Mouse (Mus musculus): ENCODE data around the gene Eif1ad.

The Eif1ad gene

GRCm38 (mm10) chr19:5419630-5420029 is 53.1 kb downstream of the Eif1ad start:
- DNase-seq (ENCODE audit: low spot score) = no peak

DNA sequence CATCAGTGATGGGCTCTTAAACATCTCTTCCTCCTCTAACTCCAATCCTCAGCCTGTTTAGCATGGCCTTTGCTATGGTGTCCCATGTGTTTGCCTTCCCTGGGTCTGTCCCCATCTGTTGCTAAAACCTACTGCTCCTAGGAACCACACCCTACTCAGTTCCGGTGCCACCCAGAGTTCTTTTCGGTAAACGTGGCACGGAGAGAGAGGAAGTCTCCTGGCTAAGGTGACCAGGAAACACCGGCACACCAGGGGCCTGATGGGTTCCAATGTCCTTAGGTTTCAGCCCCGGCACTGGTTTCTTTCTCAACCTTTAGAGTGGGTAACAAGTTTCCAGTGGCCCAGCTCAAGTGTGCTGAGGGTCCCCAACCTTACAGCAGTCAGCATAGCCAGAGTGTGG is 54.0 kb downstream of the Eif1ad start:
- no peak for DNase-seq (ENCODE audit: low spot score)

All from adipocyte (in vitro differentiated cells).